Mouse (Mus musculus) embryonic stem cell, embryonic (primary cell): ENCODE results near the gene Kctd11.
"Not testable (repeated sequence)": the region's sequence is repeated elsewhere in the genome, so short reads cannot be mapped to it uniquely, and the experiment has no call there.

Experiments
- CTCF ChIA-PET, 4 experiments: fragments of 300-600 bp in 2 of 4; fragments of 350-600 bp in 2 of 4; sonication (Branson Sonifier 250); formaldehyde crosslinking; loops; one replicate each; lab custom pipeline; 2022; ENCODE audit warnings: inconsistent platforms in 2 of 4; lab: Charles Lee
- POLR2A ChIA-PET, 4 experiments: fragments of 300-600 bp in 2 of 4; fragments of 350-600 bp in 2 of 4; sonication (Branson Sonifier 250); formaldehyde crosslinking; loops; one replicate each; lab custom pipeline; 2022; ENCODE audit warnings: antibody characterized with exemption in 4 of 4, inconsistent platforms in 1 of 4; lab: Charles Lee

Gene Kctd11

GRCm38 (mm10) chr11:69880853-69881603, at the start of gene Kctd11:
Kctd11 (minus strand) TSS chr11:69881406.
- POLR2A ChIA-PET: interaction anchor here in 3 of 4 experiments (0.5 to 7.2 kb wide), 38 partner anchors 12 to 301 kb away, joined by 3 to 61 read pairs (median 3); partner anchors contain the start of genes 2810408A11Rik (in 3 of the 3), Eif5a (in 3 of the 3), Neurl4 (in 3 of the 3) and Polr2a (in 2 of the 3)
- CTCF ChIA-PET: interaction anchor here (0.5 to 4.0 kb wide), 43 partner anchors 9 to 709 kb away, joined by 3 to 51 read pairs (median 4); partner anchors contain the start of genes Acap1 (in 2 of the 4), Slc2a4 (in 2 of the 4), 2810408A11Rik (in 1 of the 4) and Dvl2 (in 1 of the 4)

- ChIA-PET POLR2A (interaction anchor here in 2 of 4 experiments (0.7 to 19.7 kb wide), 4 partner anchors 9 to 79 kb away, joined by 3 to 350 read pairs (median 6); partner anchors contain the start of genes Eif5a (in 2 of the 2), Gps2 (in 1 of the 2) and Slc2a4 (in 1 of the 2)), CTCF (interaction anchor here in 3 of 4 experiments (0.6 to 11.3 kb wide), 3 partner anchors 18 to 576 kb away, joined by 6 to 378 read pairs (median 8); partner anchors contain the start of gene Slc2a4 (in 1 of the 3))
Measured at GRCm38 (mm10) chr11:69930176-69930575, 49.0 kb upstream of the Kctd11 start.

DNA sequence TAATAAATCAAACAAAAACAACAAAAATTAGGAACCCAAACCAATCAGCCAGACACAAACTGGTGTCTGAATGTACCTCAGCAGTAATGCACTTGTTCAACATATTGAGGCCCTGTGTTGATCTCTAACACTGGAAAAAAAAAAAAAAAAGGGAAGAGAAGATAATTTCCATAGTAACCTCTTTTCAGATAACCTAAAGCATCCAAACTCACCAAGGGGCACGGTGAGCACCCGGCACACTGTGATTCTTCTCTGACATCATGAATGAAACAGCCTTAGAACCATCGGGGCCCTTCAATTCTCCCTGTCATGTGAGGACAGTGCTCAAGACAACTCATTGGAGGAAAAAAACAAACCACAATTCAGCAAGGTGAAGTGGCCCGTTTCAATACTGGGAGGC, 48.5 kb upstream of the Kctd11 start:
- ChIA-PET CTCF (interaction anchor here in 1 of 4 experiments (0.6 kb wide), 1 partner anchor 576 kb away, joined by 8 read pairs; no protein-coding TSS in a partner anchor), POLR2A (no interaction called here)

GRCm38 (mm10) chr11:69927501-69927900, 46.3 kb upstream of the Kctd11 start:
- CTCF ChIA-PET: interaction anchor here in 3 of 4 experiments (0.6 to 1.1 kb wide), 5 partner anchors 21 to 583 kb away, joined by 3 to 6 read pairs (median 3); partner anchors contain the start of gene Slc2a4 (in 2 of the 3)
- POLR2A ChIA-PET: interaction anchor here in 2 of 4 experiments (0.6 to 1.8 kb wide), 4 partner anchors 12 to 94 kb away, joined by 3 to 9 read pairs (median 4); no protein-coding TSS in a partner anchor

- ChIA-PET POLR2A (interaction anchor here in 3 of 4 experiments (1.2 to 14.2 kb wide), 17 partner anchors 13 to 200 kb away, joined by 3 to 353 read pairs (median 18); partner anchors contain the start of genes Slc2a4 (in 3 of the 3), 2810408A11Rik (in 2 of the 3), Neurl4 (in 2 of the 3) and Tmem95 (in 2 of the 3)), CTCF (interaction anchor here in 3 of 4 experiments (0.7 to 5.3 kb wide), 6 partner anchors 11 to 191 kb away, joined by 5 to 40 read pairs (median 6); partner anchors contain the start of genes Slc2a4 (in 1 of the 3), Tmem95 (in 1 of the 3) and Ybx2 (in 1 of the 3))
Measured at GRCm38 (mm10) chr11:69922796-69923195, 41.6 kb upstream of the Kctd11 start.

GRCm38 (mm10) chr11:69922012-69922756, 41.0 kb upstream of the Kctd11 start:
- ChIA-PET CTCF (interaction anchor here (0.6 to 5.3 kb wide), 18 partner anchors 12 to 1848 kb away, joined by 3 to 40 read pairs (median 4); partner anchors contain the start of genes Slc2a4 (in 2 of the 4), Ybx2 (in 2 of the 4), Kctd11 (in 1 of the 4) and Tmem95 (in 1 of the 4)), POLR2A (interaction anchor here (0.6 to 14.2 kb wide), 124 partner anchors 9 to 849 kb away, joined by 3 to 353 read pairs (median 7); partner anchors contain the start of genes Ybx2 (in 4 of the 4), 2810408A11Rik (in 3 of the 4), Ctdnep1 (in 3 of the 4) and Dvl2 (in 3 of the 4))

GRCm38 (mm10) chr11:69921114-69922011, 40.2 kb upstream of the Kctd11 start, which contains the start of gene Eif5a:
Eif5a (minus strand) TSS chr11:69921958.
- CTCF ChIA-PET: interaction anchor here (0.6 to 5.3 kb wide), 31 partner anchors 11 to 1848 kb away, joined by 3 to 40 read pairs (median 3); partner anchors contain the start of genes Slc2a4 (in 2 of the 4), Tmem95 (in 2 of the 4), Ybx2 (in 2 of the 4) and Acadvl (in 1 of the 4)
- POLR2A ChIA-PET: interaction anchor here (0.5 to 14.2 kb wide), 198 partner anchors 8 to 857 kb away, joined by 3 to 353 read pairs (median 5); partner anchors contain the start of genes Nlgn2 (in 4 of the 4), Tmem256 (in 4 of the 4), Ybx2 (in 4 of the 4) and 2810408A11Rik (in 3 of the 4)

DNA sequence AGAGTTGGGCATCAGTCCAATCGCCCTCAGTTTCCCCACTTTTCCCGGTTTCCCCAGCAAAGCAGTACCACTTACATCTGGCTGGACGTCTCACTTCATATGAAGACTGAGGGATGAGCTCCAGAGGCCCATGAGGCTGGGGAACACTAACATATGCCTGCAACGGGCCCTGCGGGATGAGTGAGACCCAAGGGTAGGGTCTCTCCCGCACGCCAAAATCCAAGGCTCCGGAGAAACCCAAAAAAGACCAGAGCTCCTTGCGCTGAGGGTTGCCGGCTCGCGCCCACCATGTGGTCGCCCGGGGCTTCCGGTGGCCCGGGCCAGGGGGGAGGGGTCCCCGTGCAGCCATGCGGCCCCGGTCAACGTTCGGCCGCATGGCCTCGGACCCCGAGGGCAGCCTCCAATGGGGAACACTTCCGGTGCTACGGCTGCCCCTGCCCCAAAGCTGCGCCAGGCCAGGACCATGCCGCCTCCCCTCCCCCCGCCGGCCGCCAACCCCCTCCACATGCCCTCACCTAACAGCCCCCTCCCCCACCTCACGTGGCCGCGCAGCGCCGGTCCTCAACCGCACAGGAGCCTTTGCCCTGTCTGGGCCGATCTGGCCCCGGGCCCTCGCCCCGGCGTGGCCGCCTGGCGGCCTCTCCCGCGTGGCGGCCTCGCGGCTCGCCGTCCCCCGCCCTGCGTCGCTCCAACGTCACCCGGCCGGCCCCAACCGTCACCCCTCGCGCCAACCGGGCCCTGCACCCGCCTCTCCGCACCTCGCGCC, 39.2 kb upstream of the Kctd11 start:
- POLR2A ChIA-PET: interaction anchor here (0.6 to 14.2 kb wide), 162 partner anchors 8 to 853 kb away, joined by 3 to 353 read pairs (median 6); partner anchors contain the start of genes Nlgn2 (in 4 of the 4), Tmem256 (in 4 of the 4), Ybx2 (in 4 of the 4) and 2810408A11Rik (in 3 of the 4)
- CTCF ChIA-PET: interaction anchor here (0.5 to 5.3 kb wide), 18 partner anchors 12 to 709 kb away, joined by 3 to 40 read pairs (median 4); partner anchors contain the start of genes Slc2a4 (in 2 of the 4), Ybx2 (in 2 of the 4), Acadvl (in 1 of the 4) and Tmem95 (in 1 of the 4)

GRCm38 (mm10) chr11:69919661-69920265, 38.6 kb upstream of the Kctd11 start:
- ChIA-PET CTCF (interaction anchor here in 3 of 4 experiments (0.6 to 5.3 kb wide), 6 partner anchors 14 to 289 kb away, joined by 3 to 40 read pairs (median 6); partner anchors contain the start of genes Slc2a4 (in 2 of the 3), Tmem95 (in 1 of the 3) and Ybx2 (in 1 of the 3)), POLR2A (interaction anchor here (0.6 to 14.2 kb wide), 90 partner anchors 9 to 749 kb away, joined by 3 to 353 read pairs (median 6); partner anchors contain the start of genes Ybx2 (in 4 of the 4), 2810408A11Rik (in 3 of the 4), Neurl4 (in 3 of the 4) and Nlgn2 (in 3 of the 4))

GRCm38 (mm10) chr11:69919053-69919452, 37.8 kb upstream of the Kctd11 start:
- POLR2A ChIA-PET: interaction anchor here (0.6 to 14.2 kb wide), 44 partner anchors 8 to 339 kb away, joined by 3 to 353 read pairs (median 12); partner anchors contain the start of genes 2810408A11Rik (in 3 of the 4), Neurl4 (in 3 of the 4), Ybx2 (in 3 of the 4) and Dvl2 (in 2 of the 4)
- CTCF ChIA-PET: interaction anchor here in 1 of 4 experiments (0.6 to 1.0 kb wide), 2 partner anchors 15 to 289 kb away, joined by 3 to 4 read pairs; no protein-coding TSS in a partner anchor

- ChIA-PET POLR2A (interaction anchor here in 2 of 4 experiments (0.5 to 14.2 kb wide), 6 partner anchors 11 to 607 kb away, joined by 3 to 353 read pairs (median 68); partner anchors contain the start of genes 2810408A11Rik (in 2 of the 2), Neurl4 (in 2 of the 2), Gps2 (in 1 of the 2) and Phf23 (in 1 of the 2)), CTCF (no interaction called here)
Measured at GRCm38 (mm10) chr11:69918118-69918517, 36.9 kb upstream of the Kctd11 start.

- CTCF ChIA-PET: no interaction called here
Measured at GRCm38 (mm10) chr11:69917379-69917948, 36.3 kb upstream of the Kctd11 start.

DNA sequence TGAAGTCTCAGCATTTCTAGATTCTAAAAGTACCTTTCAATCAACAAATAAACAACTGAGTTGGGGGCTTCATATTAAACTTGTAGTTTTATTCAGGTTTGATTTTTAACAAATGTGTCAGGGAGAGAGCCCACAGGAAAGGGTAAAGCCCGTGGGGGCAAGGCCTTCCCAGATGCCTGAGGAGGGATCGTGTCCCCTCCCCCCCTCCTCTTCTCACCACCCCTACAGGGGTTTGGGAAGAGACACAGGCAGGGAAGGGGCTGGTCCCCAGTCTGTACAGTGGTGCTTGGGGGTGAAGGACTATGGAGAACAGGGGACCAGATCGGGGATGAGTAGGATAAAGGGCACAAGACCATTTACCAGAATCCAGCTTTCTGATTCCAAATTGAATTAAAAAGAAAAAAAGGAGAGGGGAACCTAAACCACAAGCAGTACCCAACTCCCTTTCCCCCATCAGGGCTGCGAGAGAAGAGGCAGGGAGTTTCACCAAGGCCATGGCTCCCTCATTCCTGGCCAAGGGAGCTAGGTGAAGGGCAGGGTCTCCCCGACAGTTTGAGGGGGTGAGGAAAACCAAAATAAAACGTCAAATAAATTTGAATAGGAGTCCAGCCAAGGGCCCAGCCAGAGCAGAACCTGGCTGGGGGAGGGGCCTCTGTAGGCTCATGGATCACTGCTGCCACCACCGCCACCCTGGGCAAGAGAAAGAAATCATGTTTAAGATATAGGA, 35.6 kb upstream of the Kctd11 start:
- POLR2A ChIA-PET: interaction anchor here (0.6 to 19.9 kb wide), 14 partner anchors 3 to 263 kb away, joined by 3 to 353 read pairs (median 4); partner anchors contain the start of genes 2810408A11Rik (in 2 of the 4), Neurl4 (in 2 of the 4), Eif5a (in 1 of the 4) and Gabarap (in 1 of the 4)

More at GRCm38 (mm10) chr11:69917379-69917948, 36.3 kb upstream of the Kctd11 start:
- POLR2A ChIA-PET: interaction anchor here in 3 of 4 experiments (0.5 to 14.2 kb wide), 7 partner anchors 11 to 608 kb away, joined by 3 to 353 read pairs (median 4); partner anchors contain the start of genes 2810408A11Rik (in 2 of the 3), Neurl4 (in 2 of the 3), Gabarap (in 1 of the 3) and Gps2 (in 1 of the 3)

More for the DNA sequence above, 35.6 kb upstream of the Kctd11 start:
- CTCF ChIA-PET: not testable (repeated sequence)
